Comparison of ENCODE assay signal across 28 mouse cellular contexts in genomic region chr9:92252718-92253117, GRCm38 (mm10). TPM values are rescaled to one million over a fixed set of nuclear protein-coding genes. Genes with fewer than 3 reads are reported as not detected.
DNase-seq lines count a peak whose midpoint lies in the region; ATAC-seq lines count a peak whose summit lies in the region.
"Had no signal": no experiment of that assay in that cellular context is flagged by ENCODE, and none has a peak within 500 bp of the region (broad histone marks: within the 10 kb centered on the region; RNA-seq: fewer than 3 reads in every experiment).

No protein-coding gene starts in this region.

- H3K27ac ChIP-seq in liver, embryonic 12.5 days: no peak overlapping the region
- H3K27ac ChIP-seq in liver, embryonic 11.5 days (ENCODE audit: low read depth, low read length): no peak overlapping the region
- H3K27ac ChIP-seq: forebrain, embryonic 13.5 days; heart, adult 2 months; heart, embryonic 15.5 days; hindbrain, embryonic 10.5 days; left cerebral cortex, adult 2 months; lung, embryonic 15.5 days; midbrain, embryonic 15.5 days; neural tube, embryonic 15.5 days; stomach, embryonic 15.5 days had no signal

- 60% methylated on average over 5 of the region's 5 CpGs for WGBS in liver, embryonic 12.5 days (ENCODE audit: insufficient replicate concordance)
- 72% methylated on average over 5 of the region's 5 CpGs for WGBS in liver, embryonic 11.5 days

- no peak for ATAC-seq in CD4-positive, CD25-positive, alpha-beta regulatory T cell, adult 4 months
- no peak for ATAC-seq in liver, embryonic 12.5 days
- ATAC-seq in liver, embryonic 11.5 days (replicated peaks; ENCODE audit: low FRiP score): no peak
- ATAC-seq: forebrain, embryonic 13.5 days; midbrain, embryonic 15.5 days had no signal

- DNase-seq in CD4-positive, CD25-positive, alpha-beta regulatory T cell, adult 2 months (ENCODE audit: low read depth, low spot score): peak; percentile 20
- no peak for DNase-seq in liver, embryonic 11.5 days (ENCODE audit: low spot score)
- peak; percentile 33 for DNase-seq in induced T-regulatory cell, adult 2 months (ENCODE audit: low read depth)
- no peak for DNase-seq in thymus, postnatal 10 days (ENCODE audit: low spot score in 2 of 2)
- no peak for DNase-seq in spleen, adult 18-20 months
- DNase-seq: adrenal gland, adult 2 months; gastrocnemius, postnatal 25 days; heart, adult 2 months; kidney, adult 11 months; kidney, postnatal 36 days; left cerebral cortex, postnatal 4 days; right cerebral cortex, postnatal 14 days; thymus, adult 18-20 months had no signal

- no peaks in the 10 kb centered on the region for H3K9me3 ChIP-seq in liver, embryonic 12.5 days (replicated peaks)
- no peaks in the 10 kb centered on the region for H3K9me3 ChIP-seq in liver, embryonic 11.5 days (ENCODE audit: control insufficient read depth, low read length)
- no peaks in the 10 kb centered on the region for H3K9me3 ChIP-seq in megakaryocyte, embryonic 14.5 days
- H3K9me3 ChIP-seq: forebrain, embryonic 13.5 days; heart, embryonic 15.5 days; hindbrain, embryonic 10.5 days; lung, embryonic 15.5 days; midbrain, embryonic 15.5 days; neural tube, embryonic 15.5 days; stomach, embryonic 15.5 days had no signal

- H3K9ac ChIP-seq in liver, embryonic 12.5 days: no peak overlapping the region
- no peak overlapping the region for H3K9ac ChIP-seq in liver, embryonic 11.5 days (ENCODE audit: low read depth, low read length)
- H3K9ac ChIP-seq: forebrain, embryonic 13.5 days; heart, embryonic 15.5 days; lung, embryonic 15.5 days; midbrain, embryonic 15.5 days; neural tube, embryonic 15.5 days; stomach, embryonic 15.5 days had no signal

- peaks cover 36% of the 10 kb centered on the region for H3K4me1 ChIP-seq in liver, embryonic 12.5 days
- H3K4me1 ChIP-seq in liver, embryonic 11.5 days (replicated peaks; ENCODE audit: control insufficient read depth, insufficient read depth, low read length): peaks cover 8% of the 10 kb centered on the region
- H3K4me1 ChIP-seq in megakaryocyte, embryonic 14.5 days: peaks cover 44% of the 10 kb centered on the region

- H3K36me3 ChIP-seq in liver, embryonic 12.5 days: no peaks in the 10 kb centered on the region
- H3K36me3 ChIP-seq in liver, embryonic 11.5 days (ENCODE audit: control insufficient read depth, insufficient read depth, low read length): no peaks in the 10 kb centered on the region; the same call in 1 of the 2 replicates
- peaks cover 37% of the 10 kb centered on the region for H3K36me3 ChIP-seq in megakaryocyte, embryonic 14.5 days (replicated peaks; ENCODE audit: low read length)
- H3K36me3 ChIP-seq: heart, embryonic 15.5 days; hindbrain, embryonic 10.5 days; lung, embryonic 15.5 days; midbrain, embryonic 15.5 days; neural tube, embryonic 15.5 days; stomach, embryonic 15.5 days had no signal

- 0 out of 2 replicates have a peak overlapping the region, but pooled peaks have one; percentile 8 for H3K4me2 ChIP-seq in liver, embryonic 12.5 days
- no peak overlapping the region for H3K4me2 ChIP-seq in liver, embryonic 11.5 days
- H3K4me2 ChIP-seq: forebrain, embryonic 13.5 days; heart, embryonic 15.5 days; lung, embryonic 15.5 days; midbrain, embryonic 15.5 days; neural tube, embryonic 15.5 days; stomach, embryonic 15.5 days had no signal

- H3K27me3 ChIP-seq in liver, embryonic 12.5 days (replicated peaks): no peaks in the 10 kb centered on the region
- H3K27me3 ChIP-seq in liver, embryonic 11.5 days (replicated peaks; ENCODE audit: control insufficient read depth, insufficient read depth, low read length): no peaks in the 10 kb centered on the region
- H3K27me3 ChIP-seq in megakaryocyte, embryonic 14.5 days (replicated peaks): no peaks in the 10 kb centered on the region
- H3K27me3 ChIP-seq: forebrain, embryonic 13.5 days; heart, embryonic 15.5 days; lung, embryonic 15.5 days; midbrain, embryonic 15.5 days; neural tube, embryonic 15.5 days; stomach, embryonic 15.5 days had no signal

- H3K4me3 ChIP-seq in liver, embryonic 12.5 days: no peak overlapping the region
- H3K4me3 ChIP-seq in liver, embryonic 11.5 days (ENCODE audit: low read depth, low read length): no peak overlapping the region
- peak overlapping the region; percentile 95 for H3K4me3 ChIP-seq in megakaryocyte, embryonic 14.5 days (replicated peaks)
- H3K4me3 ChIP-seq: erythroblast, embryonic 14.5 days; forebrain, embryonic 13.5 days; heart, adult 2 months; heart, embryonic 15.5 days; hindbrain, embryonic 10.5 days; left cerebral cortex, adult 2 months; lung, embryonic 15.5 days; midbrain, embryonic 15.5 days; neural tube, embryonic 15.5 days; stomach, embryonic 15.5 days had no signal

RNA-seq across cellular contexts. Expression of gene Plscr1, which starts 3.2 kb away (rescaled TPM):
- 10 to 100 TPM; 61.4 to 75.7 TPM for polyA plus RNA-seq in CD4-positive, CD25-positive, alpha-beta regulatory T cell, adult 4 months (2017; shearing (Covaris generic))
- 23.1 and 23.8 TPM in 2 replicates for polyA plus RNA-seq in liver, embryonic 12.5 days (2016; fragmentation: Nextera tagmentation; extraction: Ambion mirVana)
- 35.4 and 36.9 TPM in 2 replicates for polyA plus RNA-seq in liver, embryonic 11.5 days (2014; fragmentation: Nextera tagmentation; extraction: Ambion mirVana)
- polyA plus RNA-seq in megakaryocyte, embryonic 14.5 days (2012; ENCODE audit: insufficient read depth, low replicate concordance): 179 and 363 TPM in 2 replicates

RNA-seq across cellular contexts. Expression of gene Plscr2, which starts 22.7 kb away (rescaled TPM):
- not detected for polyA plus RNA-seq in CD4-positive, CD25-positive, alpha-beta regulatory T cell, adult 4 months (2017; shearing (Covaris generic))
- polyA plus RNA-seq in liver, embryonic 12.5 days (2016; fragmentation: Nextera tagmentation; extraction: Ambion mirVana): 0.38 and 0.76 TPM in 2 replicates
- 0.55 and 0.60 TPM in 2 replicates for polyA plus RNA-seq in liver, embryonic 11.5 days (2014; fragmentation: Nextera tagmentation; extraction: Ambion mirVana)
- not detected in 2 replicates for polyA plus RNA-seq in megakaryocyte, embryonic 14.5 days (2012; ENCODE audit: insufficient read depth, low replicate concordance)
- polyA plus RNA-seq: erythroblast, embryonic 14.5 days had no signal

RNA-seq across cellular contexts. Expression of gene 1700057G04Rik, which starts 56.5 kb away (rescaled TPM):
- not detected for polyA plus RNA-seq in CD4-positive, CD25-positive, alpha-beta regulatory T cell, adult 4 months (2017; shearing (Covaris generic))
- not detected in 2 replicates for polyA plus RNA-seq in liver, embryonic 12.5 days (2016; fragmentation: Nextera tagmentation; extraction: Ambion mirVana)
- polyA plus RNA-seq in liver, embryonic 11.5 days (2014; fragmentation: Nextera tagmentation; extraction: Ambion mirVana): not detected in 2 replicates
- polyA plus RNA-seq in megakaryocyte, embryonic 14.5 days (2012; ENCODE audit: insufficient read depth, low replicate concordance): not detected in 2 replicates
- polyA plus RNA-seq: adrenal gland, adult 2 months; cortical plate, adult 2 months; embryonic facial prominence, embryonic 11.5 days; erythroblast, embryonic 14.5 days; forebrain, embryonic 13.5 days; heart, adult 2 months; heart, embryonic 15.5 days; hindbrain, embryonic 10.5 days; lung, embryonic 15.5 days; midbrain, embryonic 15.5 days; neural tube, embryonic 15.5 days; spleen, adult 2 months; stomach, embryonic 15.5 days had no signal

RNA-seq across cellular contexts. Expression of gene Plscr5, which starts 60.0 kb away (rescaled TPM):
- polyA plus RNA-seq in CD4-positive, CD25-positive, alpha-beta regulatory T cell, adult 4 months (2017; shearing (Covaris generic)): not detected
- polyA plus RNA-seq in liver, embryonic 12.5 days (2016; fragmentation: Nextera tagmentation; extraction: Ambion mirVana): not detected in 2 replicates
- not detected in 2 replicates for polyA plus RNA-seq in liver, embryonic 11.5 days (2014; fragmentation: Nextera tagmentation; extraction: Ambion mirVana)
- not detected in 2 replicates for polyA plus RNA-seq in megakaryocyte, embryonic 14.5 days (2012; ENCODE audit: insufficient read depth, low replicate concordance)
- polyA plus RNA-seq: adrenal gland, adult 2 months; cortical plate, adult 2 months; embryonic facial prominence, embryonic 11.5 days; erythroblast, embryonic 14.5 days; heart, adult 2 months; heart, embryonic 15.5 days; hindbrain, embryonic 10.5 days; lung, embryonic 15.5 days; spleen, adult 2 months; stomach, embryonic 15.5 days had no signal

Comparison
In these comparisons a context has a peak if more than half of its experiments do, and no peak if none do; other contexts are left out.
1. DNase-seq: peak in CD4-positive, CD25-positive, alpha-beta regulatory T cell, adult 2 months (single experiment) and induced T-regulatory cell, adult 2 months (single experiment); none in liver, embryonic 11.5 days (single experiment), thymus, postnatal 10 days (0 of 2) and spleen, adult 18-20 months (0 of 2).